12 mouse cellular contexts compared by ENCODE assay signal in genomic region chr1:182256041-182256680, GRCm38 (mm10). TPM values are rescaled to one million over a fixed set of nuclear protein-coding genes. Genes with fewer than 3 reads are reported as not detected.
A peak's percentile ranks its signal among the peaks of the same experiment; 100 is the strongest.
DNase-seq lines count a peak whose midpoint lies in the region; ATAC-seq lines count a peak whose summit lies in the region.
"Had no signal": no experiment of that assay in that cellular context is flagged by ENCODE, and none has a peak within 500 bp of the region (broad histone marks: within the 10 kb centered on the region; RNA-seq: fewer than 3 reads in every experiment).

No protein-coding gene starts in this region.

- H3K9ac ChIP-seq in limb, embryonic 15.5 days = no peak overlapping the region
- H3K9ac ChIP-seq in forebrain, embryonic 16.5 days (replicated peaks; ENCODE audit: low read depth, low read length) = no peak overlapping the region
- H3K9ac ChIP-seq: kidney, embryonic 15.5 days; neural tube, embryonic 13.5 days had no signal

- no peaks in the 10 kb centered on the region for H3K9me3 ChIP-seq in limb, embryonic 15.5 days
- H3K9me3 ChIP-seq in forebrain, embryonic 16.5 days (ENCODE audit: control insufficient read depth, low read length) = no peaks in the 10 kb centered on the region
- H3K9me3 ChIP-seq: kidney, embryonic 15.5 days; neural tube, embryonic 13.5 days had no signal

- H3K4me3 ChIP-seq in limb, embryonic 15.5 days = no peak overlapping the region
- H3K4me3 ChIP-seq in forebrain, embryonic 16.5 days (replicated peaks; ENCODE audit: low read length) = no peak overlapping the region
- H3K4me3 ChIP-seq: kidney, embryonic 15.5 days; neural tube, embryonic 13.5 days had no signal

- H3K4me1 ChIP-seq in limb, embryonic 15.5 days = 0 out of 2 replicates have a peak, but pooled peaks cover 2% of the 10 kb centered on the region
- no peaks in the 10 kb centered on the region for H3K4me1 ChIP-seq in forebrain, embryonic 16.5 days (replicated peaks; ENCODE audit: control insufficient read depth, insufficient read depth, low read length)
- H3K4me1 ChIP-seq: kidney, embryonic 15.5 days; neural tube, embryonic 13.5 days had no signal

- H3K4me2 ChIP-seq in limb, embryonic 15.5 days = no peak overlapping the region
- H3K4me2 ChIP-seq in forebrain, embryonic 16.5 days (ENCODE audit: low read length) = no peak overlapping the region
- H3K4me2 ChIP-seq: kidney, embryonic 15.5 days; neural tube, embryonic 13.5 days had no signal

- DNase-seq in 3134 (ENCODE audit: extremely low read depth, insufficient read length, low spot score) (peak; percentile 42), 416B (ENCODE audit: low read depth) (peak; percentile 66)
- peak; percentile 79 to 90 for DNase-seq in lung, postnatal 4 days
- no peak for DNase-seq in right cerebral cortex, adult 2 months (ENCODE audit: low spot score in 2 of 2)
- no peak for DNase-seq in thymus, postnatal 10 days (ENCODE audit: low spot score in 2 of 2)
- DNase-seq: cerebellum, postnatal 25 days; gastrocnemius, postnatal 10 days; layer of hippocampus, postnatal 36 days had no signal

- no peak for ATAC-seq in limb, embryonic 15.5 days (ENCODE audit: insufficient number of reproducible peaks, low FRiP score, low TSS enrichment, low read depth)
- no peak for ATAC-seq in forebrain, embryonic 16.5 days

- peak overlapping the region; percentile 33; the same call in 1 of the 2 replicates for H3K27ac ChIP-seq in limb, embryonic 15.5 days
- H3K27ac ChIP-seq in forebrain, embryonic 16.5 days (ENCODE audit: low read length) = no peak overlapping the region
- H3K27ac ChIP-seq: kidney, embryonic 15.5 days; neural tube, embryonic 13.5 days had no signal

- WGBS in limb, embryonic 15.5 days = 75% methylated on average over 11 of the region's 11 CpGs
- WGBS in forebrain, embryonic 16.5 days = 88% methylated on average over 11 of the region's 11 CpGs

- no peaks in the 10 kb centered on the region for H3K36me3 ChIP-seq in limb, embryonic 15.5 days
- no peaks in the 10 kb centered on the region for H3K36me3 ChIP-seq in forebrain, embryonic 16.5 days (ENCODE audit: control insufficient read depth, insufficient read depth)
- H3K36me3 ChIP-seq: kidney, embryonic 15.5 days; neural tube, embryonic 13.5 days had no signal

- no peaks in the 10 kb centered on the region for H3K27me3 ChIP-seq in limb, embryonic 15.5 days
- H3K27me3 ChIP-seq in forebrain, embryonic 16.5 days (replicated peaks; ENCODE audit: control insufficient read depth, insufficient read depth, low read length) = no peaks in the 10 kb centered on the region
- H3K27me3 ChIP-seq: kidney, embryonic 15.5 days; neural tube, embryonic 13.5 days had no signal

RNA-seq across cellular contexts. Expression of gene Degs1, which starts 26.4 kb away (rescaled TPM):
- 210 and 211 TPM in 2 replicates for polyA plus RNA-seq in limb, embryonic 15.5 days (2015; fragmentation: Nextera tagmentation; extraction: Ambion mirVana)
- 62.7 and 72.0 TPM in 2 replicates for polyA plus RNA-seq in forebrain, embryonic 16.5 days (2015; fragmentation: Nextera tagmentation; extraction: Ambion mirVana)

Comparison
In these comparisons a context has a peak if more than half of its experiments do, and no peak if none do; other contexts are left out.
1. DNase-seq: peak in 3134 (single experiment), 416B (single experiment) and lung, postnatal 4 days (2 of 2); none in right cerebral cortex, adult 2 months (0 of 2) and thymus, postnatal 10 days (0 of 2).